Mouse (Mus musculus) olfactory bulb, adult 2 months (tissue): ENCODE measurements at regions not wholly inside any gene's neighbourhood (a gene's known extent, or its start where the extent isn't known, plus 50 kb on each side); places are given as distances from the start of the nearest gene placed in this dataset.

Experiments
- CTCF ChIP-seq: fragments of 200-500 bp; IDR thresholded peaks from 2 replicates; pipeline ENCODE4 v1.5.1; 2012; ENCODE audit warnings: low read depth, mild to moderate bottlenecking, low read length, moderate library complexity; ENCODE audit not compliant: insufficient read depth
- POLR2A ChIP-seq: fragments of 200-500 bp; IDR thresholded peaks from 2 replicates; pipeline ENCODE4 v1.6.1; 2012; ENCODE audit warnings: mild to moderate bottlenecking, low read depth, low read length, moderate library complexity; ENCODE audit not compliant: insufficient read depth

GRCm38 (mm10) chr10:96550266-96550665 is 66.5 kb upstream of the Btg1 start:
- TF ChIP-seq CTCF: no peak
- TF ChIP-seq POLR2A: no peak
